Mouse (Mus musculus): ENCODE results near the gene Cdkn3. TPM values are rescaled to one million over a fixed set of nuclear protein-coding genes. Genes with fewer than 3 reads are reported as not detected.

Cdkn3 gene
- polyA plus RNA-seq, 1 experiment, result 7.0 TPM

- TF ChIP-seq CTCF (IDR thresholded peaks at IDR 0.05; ENCODE audit: borderline replicate concordance, extremely low read depth, insufficient read depth, insufficient read length) (no peak), POLR2A (IDR thresholded peaks at IDR 0.05; ENCODE audit: borderline replicate concordance, extremely low read depth, insufficient read depth, insufficient read length, poor library complexity, severe bottlenecking) (no peak)
- no peak for DNase-seq (ENCODE audit: low read depth)
Measured at GRCm38 (mm10) chr14:46755851-46756250, 4.5 kb upstream of the Cdkn3 start.

GRCm38 (mm10) chr14:46757736-46758135 lies 2.6 kb upstream of the Cdkn3 start:
- DNase-seq (ENCODE audit: low read depth), result no peak
- TF ChIP-seq CTCF (IDR thresholded peaks at IDR 0.05; ENCODE audit: borderline replicate concordance, extremely low read depth, insufficient read depth, insufficient read length), result no peak
- no peak for TF ChIP-seq POLR2A (IDR thresholded peaks at IDR 0.05; ENCODE audit: borderline replicate concordance, extremely low read depth, insufficient read depth, insufficient read length, poor library complexity, severe bottlenecking)

- no peak for DNase-seq (ENCODE audit: low read depth)
- no peak for TF ChIP-seq POLR2A (IDR thresholded peaks at IDR 0.05; ENCODE audit: borderline replicate concordance, extremely low read depth, insufficient read depth, insufficient read length, poor library complexity, severe bottlenecking)
- TF ChIP-seq CTCF (IDR thresholded peaks at IDR 0.05; ENCODE audit: borderline replicate concordance, extremely low read depth, insufficient read depth, insufficient read length), result no peak
Measured at GRCm38 (mm10) chr14:46759970-46760354, 379 bp upstream of the Cdkn3 start.

- DNase-seq (ENCODE audit: low read depth), result peak; percentile 10
- TF ChIP-seq POLR2A (IDR thresholded peaks at IDR 0.05; ENCODE audit: borderline replicate concordance, extremely low read depth, insufficient read depth, insufficient read length, poor library complexity, severe bottlenecking) (no peak), CTCF (IDR thresholded peaks at IDR 0.05; ENCODE audit: borderline replicate concordance, extremely low read depth, insufficient read depth, insufficient read length) (no peak)
Measured at GRCm38 (mm10) chr14:46761186-46761585, 845 bp downstream of the Cdkn3 start.

- DNase-seq (ENCODE audit: low read depth), result peak; percentile 89
Measured at GRCm38 (mm10) chr14:46767116-46767515, 6.8 kb downstream of the Cdkn3 start.

GRCm38 (mm10) chr14:46770036-46770435 lies 9.7 kb downstream of the Cdkn3 start:
- DNase-seq (ENCODE audit: low read depth), result peak; percentile 5
- TF ChIP-seq POLR2A (IDR thresholded peaks at IDR 0.05; ENCODE audit: borderline replicate concordance, extremely low read depth, insufficient read depth, insufficient read length, poor library complexity, severe bottlenecking) (no peak), CTCF (IDR thresholded peaks at IDR 0.05; ENCODE audit: borderline replicate concordance, extremely low read depth, insufficient read depth, insufficient read length) (no peak)

More at GRCm38 (mm10) chr14:46767116-46767515, 6.8 kb downstream of the Cdkn3 start:
- TF ChIP-seq CTCF (IDR thresholded peaks at IDR 0.05; ENCODE audit: borderline replicate concordance, extremely low read depth, insufficient read depth, insufficient read length) (no peak), POLR2A (IDR thresholded peaks at IDR 0.05; ENCODE audit: borderline replicate concordance, extremely low read depth, insufficient read depth, insufficient read length, poor library complexity, severe bottlenecking) (no peak)

- TF ChIP-seq POLR2A (IDR thresholded peaks at IDR 0.05; ENCODE audit: borderline replicate concordance, extremely low read depth, insufficient read depth, insufficient read length, poor library complexity, severe bottlenecking) (no peak), CTCF (IDR thresholded peaks at IDR 0.05; ENCODE audit: borderline replicate concordance, extremely low read depth, insufficient read depth, insufficient read length) (no peak)
- no peak for DNase-seq (ENCODE audit: low read depth)
Measured at GRCm38 (mm10) chr14:46778756-46779155, 18.4 kb downstream of the Cdkn3 start.

GRCm38 (mm10) chr14:46779217-46779616 lies 18.9 kb downstream of the Cdkn3 start:
- TF ChIP-seq POLR2A (IDR thresholded peaks at IDR 0.05; ENCODE audit: borderline replicate concordance, extremely low read depth, insufficient read depth, insufficient read length, poor library complexity, severe bottlenecking) (no peak), CTCF (IDR thresholded peaks at IDR 0.05; ENCODE audit: borderline replicate concordance, extremely low read depth, insufficient read depth, insufficient read length) (peak; percentile 24; the same call in 1 of the 2 replicates)
- DNase-seq (ENCODE audit: low read depth), result no peak

- no peak for TF ChIP-seq CTCF (IDR thresholded peaks at IDR 0.05; ENCODE audit: borderline replicate concordance, extremely low read depth, insufficient read depth, insufficient read length)
- TF ChIP-seq POLR2A (IDR thresholded peaks at IDR 0.05; ENCODE audit: borderline replicate concordance, extremely low read depth, insufficient read depth, insufficient read length, poor library complexity, severe bottlenecking), result no peak
- no peak for DNase-seq (ENCODE audit: low read depth)
Measured at GRCm38 (mm10) chr14:46781086-46781485, 20.7 kb downstream of the Cdkn3 start.

GRCm38 (mm10) chr14:46782187-46782828 lies 22.0 kb downstream of the Cdkn3 start:
- DNase-seq (ENCODE audit: low read depth), result no peak
- TF ChIP-seq CTCF (IDR thresholded peaks at IDR 0.05; ENCODE audit: borderline replicate concordance, extremely low read depth, insufficient read depth, insufficient read length), result no peak
- no peak for TF ChIP-seq POLR2A (IDR thresholded peaks at IDR 0.05; ENCODE audit: borderline replicate concordance, extremely low read depth, insufficient read depth, insufficient read length, poor library complexity, severe bottlenecking)

GRCm38 (mm10) chr14:46783327-46783926 lies 23.1 kb downstream of the Cdkn3 start:
- no peak for DNase-seq (ENCODE audit: low read depth)
- no peak for TF ChIP-seq POLR2A (IDR thresholded peaks at IDR 0.05; ENCODE audit: borderline replicate concordance, extremely low read depth, insufficient read depth, insufficient read length, poor library complexity, severe bottlenecking)
- TF ChIP-seq CTCF (IDR thresholded peaks at IDR 0.05; ENCODE audit: borderline replicate concordance, extremely low read depth, insufficient read depth, insufficient read length), result no peak

GRCm38 (mm10) chr14:46785247-46785646 lies 24.9 kb downstream of the Cdkn3 start:
- TF ChIP-seq POLR2A (IDR thresholded peaks at IDR 0.05; ENCODE audit: borderline replicate concordance, extremely low read depth, insufficient read depth, insufficient read length, poor library complexity, severe bottlenecking) (no peak), CTCF (IDR thresholded peaks at IDR 0.05; ENCODE audit: borderline replicate concordance, extremely low read depth, insufficient read depth, insufficient read length) (no peak)
- DNase-seq (ENCODE audit: low read depth), result no peak

Data from brain, embryonic 14.5 days (tissue).